Mouse (Mus musculus): ENCODE measurements around the gene Styk1. TPM values are rescaled to one million over a fixed set of nuclear protein-coding genes. Genes with fewer than 3 reads are reported as not detected.
"Not testable (repeated sequence)": the region's sequence is repeated elsewhere in the genome, so short reads cannot be mapped to it uniquely, and the experiment has no call there.

Gene Styk1
- polyA plus RNA-seq, 1 experiment from 2014 or later: 0.20 TPM

DNA sequence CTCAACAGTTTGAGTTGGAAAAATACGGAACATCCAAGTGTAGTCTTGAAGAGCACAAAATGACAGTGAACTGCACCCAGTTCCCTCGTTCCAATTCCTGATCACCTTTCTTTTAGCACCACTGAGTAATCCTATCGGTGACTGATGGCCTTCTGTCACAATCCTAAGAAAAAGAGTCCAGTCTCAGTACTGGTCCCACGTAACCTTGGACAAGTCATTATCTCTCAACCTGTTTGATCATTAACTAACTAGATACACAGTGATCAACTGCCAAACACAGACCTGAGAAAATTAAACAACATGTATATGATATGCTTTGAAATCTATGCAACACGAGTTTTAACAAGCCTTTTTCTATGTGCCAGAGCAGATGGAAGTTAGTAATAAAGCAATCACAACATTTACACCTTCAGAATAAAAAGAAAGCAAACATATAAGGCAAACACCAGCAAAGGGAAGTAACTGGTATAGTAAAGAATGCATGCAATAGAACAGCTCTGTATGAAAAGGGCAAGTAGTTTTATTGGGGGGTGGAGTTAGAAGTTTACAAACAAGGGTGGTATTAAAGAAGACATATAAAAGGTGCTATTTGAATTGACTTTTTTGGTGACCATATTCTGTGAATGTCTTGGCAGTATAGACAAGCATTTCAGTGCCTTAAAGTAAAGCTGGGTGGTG is 58.8 kb downstream of the Styk1 start:
- Histone ChIP-seq H3K4me3 (no peak overlapping the region), H3K9me3 (replicated peaks) (no peaks in the 10 kb centered on the region), H3K27ac (replicated peaks) (no peak overlapping the region), H3K4me1 (peaks cover 13% of the 10 kb centered on the region), H3K27me3 (ENCODE audit: low read depth, poor library complexity, severe bottlenecking) (no peaks in the 10 kb centered on the region), H3K36me3 (no peaks in the 10 kb centered on the region)
- WGBS: 89% methylated on average over 5 of the region's 5 CpGs
- no peak for DNase-seq (ENCODE audit: low spot score)

DNA sequence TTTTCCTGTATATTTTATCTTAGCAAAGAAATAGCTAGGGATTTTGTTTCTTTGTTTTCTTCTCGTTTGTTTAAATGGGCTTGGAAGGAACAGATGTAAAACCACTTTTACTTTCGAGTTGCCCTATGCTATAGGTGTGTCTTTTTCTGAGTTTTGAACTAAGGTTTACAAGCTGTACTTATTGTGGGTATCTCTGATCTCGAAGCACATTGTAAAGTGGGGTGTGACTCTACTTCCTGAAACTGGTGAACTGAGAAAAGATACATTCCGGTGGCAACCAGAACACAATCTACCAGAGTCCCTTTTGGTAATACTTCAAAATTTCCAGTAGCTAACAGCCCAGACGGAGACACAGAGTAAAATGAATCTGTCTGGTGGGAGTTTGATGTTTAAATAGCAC is 59.5 kb downstream of the Styk1 start:
- no peaks in the 10 kb centered on the region for H3K27me3 ChIP-seq (ENCODE audit: low read depth, poor library complexity, severe bottlenecking)
- H3K27ac ChIP-seq (replicated peaks): no peak overlapping the region
- WGBS: 90% methylated on average over 5 of the region's 5 CpGs
- H3K4me3 ChIP-seq: peak overlapping the region; percentile 76
- no peak for DNase-seq (ENCODE audit: low spot score)
- H3K4me1 ChIP-seq: peaks cover 13% of the 10 kb centered on the region
- no peaks in the 10 kb centered on the region for H3K9me3 ChIP-seq (replicated peaks)
- H3K36me3 ChIP-seq: peaks cover 3% of the 10 kb centered on the region; the same call in 1 of the 2 replicates

DNA sequence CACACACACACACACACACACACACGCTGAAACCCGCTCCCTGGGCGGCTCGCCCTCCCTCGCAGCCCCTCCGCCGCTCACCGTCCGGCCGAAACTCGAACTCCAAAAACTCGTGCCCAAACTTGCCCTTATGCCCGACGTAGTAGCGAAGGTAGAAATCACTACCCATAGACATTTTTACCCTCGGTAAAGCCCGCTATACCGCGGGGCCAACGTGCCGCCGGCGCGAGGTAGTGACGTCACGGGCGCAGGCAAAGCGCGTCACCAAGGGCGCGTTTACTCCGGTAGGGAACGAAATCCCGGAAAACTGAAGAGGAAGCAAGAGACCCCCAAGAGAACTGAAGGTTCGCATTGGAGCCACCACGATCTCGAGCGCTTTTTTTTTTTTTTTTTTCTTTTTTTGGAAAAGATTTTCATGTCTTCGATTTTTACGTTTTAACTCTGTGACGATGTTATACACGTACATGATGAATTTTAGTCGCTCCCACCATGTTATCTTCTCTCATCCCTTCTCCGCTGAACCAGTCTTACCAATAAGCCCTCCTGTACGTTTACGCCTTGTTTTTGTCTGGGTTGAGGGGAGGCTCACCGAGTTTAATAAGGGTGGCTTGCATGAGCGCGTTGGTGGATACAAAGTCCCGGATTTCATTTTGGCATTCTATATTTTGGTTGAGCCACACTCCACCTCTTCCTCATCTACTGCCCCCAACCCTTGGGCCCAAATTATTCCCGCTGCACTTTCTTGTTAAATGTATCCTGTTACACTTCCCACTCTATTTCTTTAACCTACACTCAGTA is 60.2 kb downstream of the Styk1 start, which contains the start of gene Magohb:
TSS of gene Magohb (minus strand) at position 254 of the 798 bp plus-strand sequence.
- H3K9me3 ChIP-seq (replicated peaks): no peaks in the 10 kb centered on the region
- peak; percentile 83 for DNase-seq (ENCODE audit: low spot score)
- WGBS: 2% methylated on average over 51 of the region's 51 CpGs
- no peaks in the 10 kb centered on the region for H3K27me3 ChIP-seq (ENCODE audit: low read depth, poor library complexity, severe bottlenecking)
- H3K4me3 ChIP-seq: peak within 1 kb of the TSS; percentile 76
- H3K4me1 ChIP-seq: peaks cover 13% of the 10 kb centered on the region
- peak within 1 kb of the TSS; percentile 92 for H3K27ac ChIP-seq (replicated peaks)
- H3K36me3 ChIP-seq: peaks cover 6% of the 10 kb centered on the region

DNA sequence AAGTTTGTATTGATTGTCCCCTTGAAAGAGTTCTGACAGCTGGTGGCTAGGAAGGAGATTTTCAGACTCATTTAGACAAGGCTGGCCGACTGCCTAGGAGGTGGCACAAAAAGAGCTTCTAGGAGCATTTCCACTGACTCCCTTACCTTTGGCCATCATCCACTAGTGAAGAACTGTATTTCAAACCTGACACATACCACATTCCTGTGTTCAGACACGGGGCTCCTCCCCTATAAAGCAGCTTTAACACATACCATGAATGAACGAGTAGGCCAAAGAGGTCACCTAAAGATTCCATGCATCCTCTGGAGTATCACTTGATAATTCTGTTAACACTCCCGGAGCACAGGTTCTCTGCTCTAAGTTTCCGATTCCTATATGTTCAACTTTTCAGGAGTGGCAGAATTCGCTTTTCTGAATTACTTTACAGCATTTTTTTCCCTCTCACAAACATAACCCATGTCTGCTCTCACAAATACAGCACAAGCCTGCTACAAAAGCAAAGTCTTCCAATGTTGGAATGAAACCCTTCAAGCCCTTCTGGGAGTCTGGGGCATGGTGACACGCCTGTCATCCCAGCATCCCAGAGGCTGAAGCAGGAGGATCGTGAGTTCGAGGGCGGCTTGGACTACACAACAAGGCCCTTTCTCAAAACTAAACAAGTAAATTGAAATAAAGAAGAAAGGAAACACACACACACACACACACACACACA is 61.0 kb downstream of the Styk1 start:
- Histone ChIP-seq H3K27ac (replicated peaks) (peak overlapping the region; percentile 92), H3K4me3 (peak overlapping the region; percentile 76), H3K4me1 (peaks cover 13% of the 10 kb centered on the region), H3K9me3 (replicated peaks) (no peaks in the 10 kb centered on the region), H3K36me3 (peaks cover 13% of the 10 kb centered on the region), H3K27me3 (ENCODE audit: low read depth, poor library complexity, severe bottlenecking) (no peaks in the 10 kb centered on the region)
- 35% methylated on average over 10 of the region's 10 CpGs for WGBS
- DNase-seq (ENCODE audit: low spot score): peak; percentile 10

DNA sequence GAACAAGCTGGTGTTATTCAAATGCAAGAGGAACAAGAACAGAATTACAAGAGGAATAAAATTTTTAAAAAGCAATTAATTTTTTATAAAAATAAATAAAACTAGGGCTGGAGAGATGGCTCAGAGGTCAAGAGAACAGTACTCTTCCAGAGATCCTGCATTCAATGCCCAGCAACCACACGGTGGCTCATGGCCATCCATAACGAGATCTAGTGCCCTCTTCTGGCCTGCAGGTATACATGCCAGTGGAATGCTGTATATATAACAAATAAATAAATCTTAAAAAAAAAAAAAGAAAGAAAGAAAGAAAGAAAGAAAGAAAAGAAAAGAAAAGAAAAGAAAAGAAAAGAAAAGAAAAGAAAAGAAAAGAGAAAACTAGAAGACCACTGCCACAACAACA is 63.0 kb downstream of the Styk1 start:
- no peaks in the 10 kb centered on the region for H3K9me3 ChIP-seq (replicated peaks)
- peak; percentile 17 for DNase-seq (ENCODE audit: low spot score)
- no peak overlapping the region for H3K4me3 ChIP-seq
- H3K27ac ChIP-seq (replicated peaks): no peak overlapping the region
- WGBS: 39% methylated on average over 2 of the region's 2 CpGs
- H3K36me3 ChIP-seq: peaks cover 24% of the 10 kb centered on the region
- peaks cover 13% of the 10 kb centered on the region for H3K4me1 ChIP-seq
- no peaks in the 10 kb centered on the region for H3K27me3 ChIP-seq (ENCODE audit: low read depth, poor library complexity, severe bottlenecking)

DNA sequence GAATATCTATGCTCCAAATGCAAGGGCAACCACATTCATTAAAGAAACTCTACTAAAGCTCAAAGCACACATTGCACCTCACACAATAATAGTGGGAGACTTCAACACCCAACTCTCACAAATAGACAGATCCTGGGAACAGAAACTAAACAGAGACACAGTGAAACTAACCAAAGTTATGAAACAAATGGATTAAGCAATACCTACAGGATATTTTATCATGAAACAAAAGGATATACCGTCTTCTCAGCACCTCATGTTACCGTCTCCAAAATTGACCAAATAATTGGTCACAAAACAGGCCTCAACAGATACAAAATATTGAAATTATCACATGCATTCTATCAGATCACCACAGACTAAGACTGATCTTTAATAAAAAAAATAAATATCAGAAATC is 75.2 kb downstream of the Styk1 start:
- WGBS: 99% methylated on average over 2 of the region's 2 CpGs

DNA sequence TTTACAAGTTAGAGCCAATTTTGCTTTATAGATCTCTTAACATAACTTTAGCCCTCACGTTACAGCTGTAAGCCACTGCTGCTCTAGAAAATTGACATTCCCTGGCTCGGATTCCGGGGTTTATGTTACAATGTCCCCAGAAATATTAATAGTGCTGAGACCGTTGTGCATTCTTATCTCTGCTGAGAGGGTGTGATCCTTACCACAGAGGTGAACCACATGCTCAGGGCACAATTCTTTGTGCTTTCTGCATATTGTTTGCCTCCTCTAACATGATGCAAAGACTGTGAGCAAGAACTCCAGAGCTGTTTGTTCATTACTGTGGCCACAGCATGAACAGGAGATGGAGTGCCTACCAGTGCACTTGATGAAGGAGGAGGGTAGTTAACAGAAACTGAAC is 76.7 kb downstream of the Styk1 start:
- no peak overlapping the region for H3K27ac ChIP-seq (replicated peaks)

More for the DNA sequence above, 75.2 kb downstream of the Styk1 start:
- not testable (repeated sequence) for H3K27me3 ChIP-seq (ENCODE audit: low read depth, poor library complexity, severe bottlenecking); H3K4me3 ChIP-seq; H3K27ac ChIP-seq (replicated peaks); H3K4me1 ChIP-seq; DNase-seq (ENCODE audit: low spot score); H3K9me3 ChIP-seq (replicated peaks)
- H3K36me3 ChIP-seq: peaks cover 27% of the 10 kb centered on the region

DNA sequence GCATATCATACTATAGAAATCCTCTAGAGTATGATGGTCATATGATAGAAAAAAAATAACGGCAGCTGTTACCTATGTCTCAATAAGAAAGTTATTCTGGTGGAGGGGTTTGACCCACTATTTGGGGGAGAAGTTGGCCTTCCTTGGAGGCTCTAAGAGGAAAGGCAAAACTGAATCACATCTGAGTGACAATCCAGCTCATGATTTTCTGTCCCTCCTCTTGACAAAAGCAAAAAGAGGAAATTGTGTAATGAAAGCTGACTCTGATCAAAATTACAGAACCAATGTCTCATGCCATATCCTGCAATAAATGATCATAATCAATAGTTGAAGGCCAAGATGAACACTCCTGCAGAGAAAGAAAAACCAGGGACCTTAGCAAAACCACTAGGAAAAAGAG is 81.1 kb downstream of the Styk1 start:
- Histone ChIP-seq H3K27ac (replicated peaks) (no peak overlapping the region), H3K9me3 (replicated peaks) (no peaks in the 10 kb centered on the region), H3K4me3 (no peak overlapping the region), H3K36me3 (peaks cover 7% of the 10 kb centered on the region; the same call in 1 of the 2 replicates), H3K27me3 (ENCODE audit: low read depth, poor library complexity, severe bottlenecking) (no peaks in the 10 kb centered on the region), H3K4me1 (no peaks in the 10 kb centered on the region)
- 94% methylated on average over 1 of the region's 1 CpGs for WGBS
- DNase-seq (ENCODE audit: low spot score): no peak

More for the DNA sequence above, 76.7 kb downstream of the Styk1 start:
- no peak for DNase-seq (ENCODE audit: low spot score)
- Histone ChIP-seq H3K4me1 (no peaks in the 10 kb centered on the region), H3K9me3 (replicated peaks) (no peaks in the 10 kb centered on the region), H3K36me3 (peaks cover 12% of the 10 kb centered on the region), H3K27me3 (ENCODE audit: low read depth, poor library complexity, severe bottlenecking) (no peaks in the 10 kb centered on the region), H3K4me3 (no peak overlapping the region)
- WGBS: 91% methylated on average over 4 of the region's 4 CpGs

DNA sequence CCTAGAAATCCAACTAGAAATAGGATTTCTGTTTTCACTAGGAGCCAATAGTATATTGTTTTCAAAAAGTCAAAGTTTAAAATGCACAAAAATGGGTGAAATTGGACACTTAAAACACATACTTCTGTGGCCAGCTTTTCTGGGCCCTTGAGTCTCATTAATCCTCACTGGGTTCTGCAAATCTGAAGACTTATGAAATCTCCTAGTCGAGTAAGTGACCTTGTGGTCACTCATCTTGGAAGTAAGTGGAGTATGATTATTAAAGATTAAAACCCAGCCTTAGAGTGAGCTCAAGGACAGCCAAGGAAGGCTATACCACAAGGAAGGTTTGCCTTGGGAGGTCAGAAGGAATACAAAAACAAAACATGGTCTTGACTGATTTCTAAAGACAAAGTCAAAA is 83.1 kb downstream of the Styk1 start:
- H3K27ac ChIP-seq (replicated peaks): no peak overlapping the region
- H3K36me3 ChIP-seq: no peaks in the 10 kb centered on the region
- H3K27me3 ChIP-seq (ENCODE audit: low read depth, poor library complexity, severe bottlenecking): no peaks in the 10 kb centered on the region
- no peaks in the 10 kb centered on the region for H3K9me3 ChIP-seq (replicated peaks)
- H3K4me1 ChIP-seq: no peaks in the 10 kb centered on the region
- no peak overlapping the region for H3K4me3 ChIP-seq
- DNase-seq (ENCODE audit: low spot score): no peak
- WGBS: 76% methylated on average over 1 of the region's 1 CpGs

DNA sequence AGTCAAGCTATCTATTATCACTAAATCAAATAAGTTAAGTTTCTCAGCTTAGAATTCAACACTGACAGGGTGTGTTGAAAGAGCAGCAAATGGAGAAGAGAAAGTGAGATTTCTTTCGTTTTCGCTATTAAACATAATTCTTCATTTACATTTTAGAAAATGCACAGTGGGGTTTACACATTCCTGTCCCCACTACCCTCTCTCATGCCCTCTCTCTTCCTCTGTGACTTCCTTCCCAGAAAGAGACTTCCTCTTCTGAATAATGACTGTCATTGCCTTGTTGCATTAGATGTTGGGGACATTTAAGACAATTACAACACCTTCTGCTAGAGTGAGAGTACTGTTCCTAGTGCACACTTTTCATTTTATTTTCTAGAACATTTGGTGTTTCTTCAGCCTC is 83.8 kb downstream of the Styk1 start:
- no peak for DNase-seq (ENCODE audit: low spot score)
- H3K4me3 ChIP-seq: no peak overlapping the region
- H3K27me3 ChIP-seq (ENCODE audit: low read depth, poor library complexity, severe bottlenecking): no peaks in the 10 kb centered on the region
- H3K4me1 ChIP-seq: no peaks in the 10 kb centered on the region
- H3K9me3 ChIP-seq (replicated peaks): no peaks in the 10 kb centered on the region
- H3K27ac ChIP-seq (replicated peaks): no peak overlapping the region
- WGBS: 92% methylated on average over 2 of the region's 2 CpGs
- H3K36me3 ChIP-seq: no peaks in the 10 kb centered on the region

DNA sequence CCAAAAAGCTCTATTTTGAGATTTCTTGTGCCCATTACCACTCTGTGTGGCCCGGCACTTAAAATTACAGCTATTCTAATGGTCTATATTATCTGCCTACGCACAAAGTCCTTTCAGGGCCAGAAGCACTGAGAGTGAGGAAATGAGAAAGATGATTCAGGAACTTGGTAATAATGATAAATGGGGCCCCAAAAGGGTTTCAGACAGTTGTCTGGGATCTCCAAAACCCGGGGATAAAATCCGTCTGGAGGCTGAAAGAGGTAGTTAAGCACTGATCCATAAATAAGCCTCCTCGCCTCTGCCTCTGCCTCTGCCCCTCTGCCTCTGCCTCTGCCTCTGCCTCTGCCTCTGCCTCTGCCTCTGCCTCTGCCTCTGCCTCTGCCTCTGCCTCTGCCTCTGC is 89.2 kb downstream of the Styk1 start:
- DNase-seq (ENCODE audit: low spot score): no peak
- Histone ChIP-seq H3K9me3 (replicated peaks) (peaks cover 11% of the 10 kb centered on the region; the same call in 1 of the 2 replicates), H3K27ac (replicated peaks) (no peak overlapping the region), H3K27me3 (ENCODE audit: low read depth, poor library complexity, severe bottlenecking) (no peaks in the 10 kb centered on the region), H3K4me1 (no peaks in the 10 kb centered on the region), H3K4me3 (no peak overlapping the region), H3K36me3 (no peaks in the 10 kb centered on the region)
- WGBS: 93% methylated on average over 5 of the region's 5 CpGs

DNA sequence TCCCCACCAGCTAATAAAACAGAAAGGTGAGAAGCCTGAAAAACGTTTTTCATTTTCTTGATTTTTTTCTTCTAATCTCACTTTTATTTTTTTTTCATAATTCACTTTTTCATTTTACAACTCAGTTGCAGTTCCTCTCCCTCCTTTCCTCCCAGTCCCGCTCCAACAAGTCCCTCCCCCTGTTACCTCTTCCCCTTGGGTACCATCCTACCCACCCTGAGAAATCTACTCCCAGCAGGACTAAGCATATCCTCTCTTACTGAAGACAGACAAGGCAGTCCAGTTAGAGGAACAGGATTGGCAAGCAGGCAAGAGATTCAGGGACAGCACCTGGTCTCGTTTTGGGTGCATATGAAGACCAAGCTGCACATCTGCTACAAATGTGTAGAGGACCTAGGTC is 90.6 kb downstream of the Styk1 start:
- WGBS: 72% methylated on average over 3 of the region's 3 CpGs
- Histone ChIP-seq H3K4me3 (no peak overlapping the region), H3K27me3 (ENCODE audit: low read depth, poor library complexity, severe bottlenecking) (no peaks in the 10 kb centered on the region)

More for the DNA sequence above, 90.6 kb downstream of the Styk1 start:
- Histone ChIP-seq H3K4me1 (no peaks in the 10 kb centered on the region), H3K27ac (replicated peaks) (no peak overlapping the region), H3K36me3 (no peaks in the 10 kb centered on the region), H3K9me3 (replicated peaks) (peaks cover 11% of the 10 kb centered on the region; the same call in 1 of the 2 replicates)
- DNase-seq (ENCODE audit: low spot score): no peak

All from midbrain, embryonic 10.5 days (tissue).